ENCODE assay signal across 8 mouse cellular contexts in genomic region chr7:130518213-130519095, GRCm38 (mm10). TPM values are rescaled to one million over a fixed set of nuclear protein-coding genes. Genes with fewer than 3 reads are reported as not detected.
A peak's percentile ranks its signal among the peaks of the same experiment; 100 is the strongest.
DNase-seq lines count a peak whose midpoint lies in the region; ATAC-seq and TF ChIP-seq lines count a peak whose summit lies in the region.

No protein-coding gene starts in this region.

- WGBS in hindbrain, embryonic 10.5 days, result 49% methylated on average over 26 of the region's 26 CpGs
- 27% methylated on average over 26 of the region's 26 CpGs for WGBS in liver, embryonic 15.5 days (ENCODE audit: insufficient replicate concordance)
- WGBS in olfactory bulb, adult 2 months, result 16% methylated on average over 26 of the region's 26 CpGs

- no peak for DNase-seq in hindbrain, embryonic 10.5 days (ENCODE audit: low spot score)
- DNase-seq in urinary bladder, postnatal 14 days (ENCODE audit: low spot score), result no peak
- no peak for DNase-seq in right cerebral cortex, postnatal 14 days

- peaks cover 7% of the 10 kb centered on the region; the same call in 1 of the 2 replicates for H3K9me3 ChIP-seq in erythroblast, embryonic 14.5 days (ENCODE audit: control insufficient read depth, low read length)
- H3K9me3 ChIP-seq in hindbrain, embryonic 10.5 days, result no peaks in the 10 kb centered on the region
- H3K9me3 ChIP-seq in liver, embryonic 15.5 days (replicated peaks), result no peaks in the 10 kb centered on the region

- ATAC-seq in erythroblast, adult 5-6 weeks (replicated peaks; ENCODE audit: low FRiP score, poor library complexity, severe bottlenecking), result no peak
- ATAC-seq in liver, embryonic 15.5 days (ENCODE audit: insufficient read depth), result no peak

- TF ChIP-seq CTCF in bone marrow macrophage, adult 2 months (IDR thresholded peaks at IDR 0.05; ENCODE audit: low read depth, low read length), result no peak
- TF ChIP-seq CTCF in olfactory bulb, adult 2 months (IDR thresholded peaks at IDR 0.05; ENCODE audit: insufficient read depth, low read depth, low read length), result no peak

- no peak for TF ChIP-seq POLR2A in bone marrow macrophage, adult 2 months (IDR thresholded peaks at IDR 0.05; ENCODE audit: borderline replicate concordance, low read depth, low read length)
- TF ChIP-seq POLR2A in olfactory bulb, adult 2 months (IDR thresholded peaks at IDR 0.05; ENCODE audit: insufficient read depth, low read depth, low read length), result no peak

- no peaks in the 10 kb centered on the region for H3K27me3 ChIP-seq in erythroblast, embryonic 14.5 days (ENCODE audit: control insufficient read depth)
- H3K27me3 ChIP-seq in hindbrain, embryonic 10.5 days (ENCODE audit: insufficient read depth, poor library complexity, severe bottlenecking), result no peaks in the 10 kb centered on the region
- H3K27me3 ChIP-seq in liver, embryonic 15.5 days, result no peaks in the 10 kb centered on the region

- peak overlapping the region; percentile 89 for H3K4me2 ChIP-seq in liver, embryonic 15.5 days

- peaks cover 12% of the 10 kb centered on the region for H3K36me3 ChIP-seq in erythroblast, embryonic 14.5 days (ENCODE audit: control insufficient read depth)
- peaks cover 19% of the 10 kb centered on the region for H3K36me3 ChIP-seq in hindbrain, embryonic 10.5 days
- H3K36me3 ChIP-seq in liver, embryonic 15.5 days (replicated peaks), result 0 out of 2 replicates have a peak, but pooled peaks cover 6% of the 10 kb centered on the region

- peak overlapping the region; percentile 98 for H3K9ac ChIP-seq in liver, embryonic 15.5 days

- H3K27ac ChIP-seq in bone marrow macrophage, adult 2 months (ENCODE audit: insufficient read depth, low read depth, low read length), result no peak overlapping the region
- peak overlapping the region; percentile 99 for H3K27ac ChIP-seq in hindbrain, embryonic 10.5 days
- H3K27ac ChIP-seq in liver, embryonic 15.5 days (replicated peaks), result peak overlapping the region; percentile 88; the same call in 1 of the 2 replicates
- H3K27ac ChIP-seq in olfactory bulb, adult 2 months (ENCODE audit: insufficient read depth, low read depth, low read length), result peak overlapping the region; percentile 83; the same call in 1 of the 2 replicates

- peaks cover 42% of the 10 kb centered on the region for H3K4me1 ChIP-seq in erythroblast, embryonic 14.5 days (ENCODE audit: control insufficient read depth)
- H3K4me1 ChIP-seq in bone marrow macrophage, adult 2 months (ENCODE audit: control insufficient read depth, insufficient read depth, low read length), result peaks cover 15% of the 10 kb centered on the region
- peaks cover 32% of the 10 kb centered on the region for H3K4me1 ChIP-seq in hindbrain, embryonic 10.5 days (replicated peaks)
- H3K4me1 ChIP-seq in liver, embryonic 15.5 days (replicated peaks), result peaks cover 32% of the 10 kb centered on the region
- H3K4me1 ChIP-seq in olfactory bulb, adult 2 months (ENCODE audit: control insufficient read depth, insufficient read depth, low read length), result peaks cover 2% of the 10 kb centered on the region; the same call in 1 of the 2 replicates

- peak overlapping the region; percentile 100 for H3K4me3 ChIP-seq in erythroblast, embryonic 14.5 days (replicated peaks)
- peak overlapping the region; percentile 85 for H3K4me3 ChIP-seq in bone marrow macrophage, adult 2 months (ENCODE audit: insufficient read depth, low read length)
- peak overlapping the region; percentile 79 for H3K4me3 ChIP-seq in hindbrain, embryonic 10.5 days
- peak overlapping the region; percentile 97 for H3K4me3 ChIP-seq in liver, embryonic 15.5 days (replicated peaks)
- peak overlapping the region; percentile 72 for H3K4me3 ChIP-seq in olfactory bulb, adult 2 months (ENCODE audit: insufficient read depth, low read depth, low read length)

RNA-seq across cellular contexts. Expression of gene Ate1, which starts 1.7 kb away (rescaled TPM):
- polyA plus RNA-seq in erythroblast, embryonic 14.5 days (2012), result 0.18 and 0.34 TPM in 2 replicates
- 11.5 and 23.6 TPM in 2 replicates for total RNA-seq in erythroblast, adult 5-6 weeks (2015; ENCODE audit: low replicate concordance)
- 15.5 and 16.4 TPM in 2 replicates for total RNA-seq in erythroblast, adult 5-6 weeks (2017; ENCODE audit: low replicate concordance)
- 37.7 and 41.0 TPM in 2 replicates for polyA plus RNA-seq in bone marrow macrophage, adult 2 months (2012; ENCODE audit: insufficient read depth, insufficient read length, missing spikeins)
- polyA plus RNA-seq in hindbrain, embryonic 10.5 days (2016; fragmentation: Nextera tagmentation; extraction: Ambion mirVana), result 58.0 and 62.5 TPM in 2 replicates
- polyA plus RNA-seq in liver, embryonic 15.5 days (2015; fragmentation: Nextera tagmentation; extraction: Ambion mirVana), result 18.8 and 24.1 TPM in 2 replicates
- not detected in 2 replicates for polyA plus RNA-seq in olfactory bulb, adult 2 months (2012; ENCODE audit: insufficient read depth, insufficient read length, low replicate concordance, missing spikeins)

RNA-seq across cellular contexts. Expression of gene Nsmce4a, which starts 54.5 kb away (rescaled TPM):
- polyA plus RNA-seq in erythroblast, embryonic 14.5 days (2012), result 17.0 and 20.5 TPM in 2 replicates
- total RNA-seq in erythroblast, adult 5-6 weeks (2015; ENCODE audit: low replicate concordance), result 65.8 and 101 TPM in 2 replicates
- total RNA-seq in erythroblast, adult 5-6 weeks (2017; ENCODE audit: low replicate concordance), result 52.1 and 75.8 TPM in 2 replicates
- 55.3 and 65.1 TPM in 2 replicates for polyA plus RNA-seq in bone marrow macrophage, adult 2 months (2012; ENCODE audit: insufficient read depth, insufficient read length, missing spikeins)
- 183 and 186 TPM in 2 replicates for polyA plus RNA-seq in hindbrain, embryonic 10.5 days (2016; fragmentation: Nextera tagmentation; extraction: Ambion mirVana)
- 83.9 and 90.7 TPM in 2 replicates for polyA plus RNA-seq in liver, embryonic 15.5 days (2015; fragmentation: Nextera tagmentation; extraction: Ambion mirVana)
- polyA plus RNA-seq in olfactory bulb, adult 2 months (2012; ENCODE audit: insufficient read depth, insufficient read length, low replicate concordance, missing spikeins), result 530 TPM in 1 of 2 replicates, not detected in the other

RNA-seq across cellular contexts. Expression of gene Tacc2, which starts 58.8 kb away (rescaled TPM):
- 0.03 and 0.08 TPM in 2 replicates for polyA plus RNA-seq in erythroblast, embryonic 14.5 days (2012)
- 0.19 and 4.8 TPM in 2 replicates for total RNA-seq in erythroblast, adult 5-6 weeks (2015; ENCODE audit: low replicate concordance)
- 2.5 and 4.0 TPM in 2 replicates for total RNA-seq in erythroblast, adult 5-6 weeks (2017; ENCODE audit: low replicate concordance)
- 2.9 and 3.9 TPM in 2 replicates for polyA plus RNA-seq in bone marrow macrophage, adult 2 months (2012; ENCODE audit: insufficient read depth, insufficient read length, missing spikeins)
- polyA plus RNA-seq in hindbrain, embryonic 10.5 days (2016; fragmentation: Nextera tagmentation; extraction: Ambion mirVana), result 44.8 and 50.8 TPM in 2 replicates
- 2.6 and 3.0 TPM in 2 replicates for polyA plus RNA-seq in liver, embryonic 15.5 days (2015; fragmentation: Nextera tagmentation; extraction: Ambion mirVana)
- not detected in 2 replicates for polyA plus RNA-seq in olfactory bulb, adult 2 months (2012; ENCODE audit: insufficient read depth, insufficient read length, low replicate concordance, missing spikeins)
